Mouse (Mus musculus): ENCODE results near the gene Immp2l. TPM values are rescaled to one million over a fixed set of nuclear protein-coding genes. Genes with fewer than 3 reads are reported as not detected.

Gene Immp2l
- polyA plus RNA-seq, 1 experiment, result 2.8 TPM

- 72% methylated on average over 7 of the region's 7 CpGs for WGBS
- Histone ChIP-seq H3K4me3 (ENCODE audit: low read depth, low read length) (no peak overlapping the region), H3K4me1 (ENCODE audit: control insufficient read depth, insufficient read depth, insufficient read length, low read length) (no peaks in the 10 kb centered on the region), H3K36me3 (ENCODE audit: control insufficient read depth, insufficient read depth, low read length) (no peaks in the 10 kb centered on the region), H3K27me3 (ENCODE audit: control insufficient read depth, insufficient read depth, low read length) (no peaks in the 10 kb centered on the region), H3K27ac (ENCODE audit: insufficient read depth, low read depth, low read length) (no peak overlapping the region)
- no peak for TF ChIP-seq POLR2A (IDR thresholded peaks at IDR 0.05; ENCODE audit: low read depth, low read length)
- TF ChIP-seq CTCF (IDR thresholded peaks at IDR 0.05; ENCODE audit: extremely low read depth, insufficient read length, insufficient replicate concordance, low read depth, low read length), result no peak
Measured at GRCm38 (mm10) chr12:41330988-41331671, 307.2 kb downstream of the Immp2l start.

- WGBS, result 85% methylated on average over 4 of the region's 4 CpGs
- Histone ChIP-seq H3K36me3 (ENCODE audit: control insufficient read depth, insufficient read depth, low read length) (no peaks in the 10 kb centered on the region), H3K4me3 (ENCODE audit: low read depth, low read length) (no peak overlapping the region), H3K4me1 (ENCODE audit: control insufficient read depth, insufficient read depth, insufficient read length, low read length) (no peaks in the 10 kb centered on the region), H3K27ac (ENCODE audit: insufficient read depth, low read depth, low read length) (no peak overlapping the region), H3K27me3 (ENCODE audit: control insufficient read depth, insufficient read depth, low read length) (no peaks in the 10 kb centered on the region)
- TF ChIP-seq POLR2A (IDR thresholded peaks at IDR 0.05; ENCODE audit: low read depth, low read length) (no peak), CTCF (IDR thresholded peaks at IDR 0.05; ENCODE audit: extremely low read depth, insufficient read length, insufficient replicate concordance, low read depth, low read length) (no peak)
Measured at GRCm38 (mm10) chr12:41345621-41346020, 321.7 kb downstream of the Immp2l start.

- Histone ChIP-seq H3K27me3 (ENCODE audit: control insufficient read depth, insufficient read depth, low read length) (no peaks in the 10 kb centered on the region), H3K4me1 (ENCODE audit: control insufficient read depth, insufficient read depth, insufficient read length, low read length) (no peaks in the 10 kb centered on the region), H3K36me3 (ENCODE audit: control insufficient read depth, insufficient read depth, low read length) (no peaks in the 10 kb centered on the region), H3K4me3 (ENCODE audit: low read depth, low read length) (no peak overlapping the region), H3K27ac (ENCODE audit: insufficient read depth, low read depth, low read length) (no peak overlapping the region)
- TF ChIP-seq CTCF (IDR thresholded peaks at IDR 0.05; ENCODE audit: extremely low read depth, insufficient read length, insufficient replicate concordance, low read depth, low read length) (no peak), POLR2A (IDR thresholded peaks at IDR 0.05; ENCODE audit: low read depth, low read length) (no peak)
- 89% methylated on average over 2 of the region's 2 CpGs for WGBS
Measured at GRCm38 (mm10) chr12:41347494-41347893, 323.6 kb downstream of the Immp2l start.

- WGBS, result 33% methylated on average over 2 of the region's 2 CpGs
- TF ChIP-seq POLR2A (IDR thresholded peaks at IDR 0.05; ENCODE audit: low read depth, low read length), result no peak
- no peak for TF ChIP-seq CTCF (IDR thresholded peaks at IDR 0.05; ENCODE audit: extremely low read depth, insufficient read length, insufficient replicate concordance, low read depth, low read length)
- Histone ChIP-seq H3K4me3 (ENCODE audit: low read depth, low read length) (no peak overlapping the region), H3K36me3 (ENCODE audit: control insufficient read depth, insufficient read depth, low read length) (no peaks in the 10 kb centered on the region), H3K27ac (ENCODE audit: insufficient read depth, low read depth, low read length) (no peak overlapping the region), H3K27me3 (ENCODE audit: control insufficient read depth, insufficient read depth, low read length) (no peaks in the 10 kb centered on the region), H3K4me1 (ENCODE audit: control insufficient read depth, insufficient read depth, insufficient read length, low read length) (no peaks in the 10 kb centered on the region)
Measured at GRCm38 (mm10) chr12:41349386-41349785, 325.5 kb downstream of the Immp2l start.

- no peak overlapping the region for H3K4me3 ChIP-seq (ENCODE audit: low read depth, low read length)
- no peaks in the 10 kb centered on the region for H3K36me3 ChIP-seq (ENCODE audit: control insufficient read depth, insufficient read depth, low read length)
- H3K27me3 ChIP-seq (ENCODE audit: control insufficient read depth, insufficient read depth, low read length), result no peaks in the 10 kb centered on the region
- 36% methylated on average over 2 of the region's 2 CpGs for WGBS
- H3K27ac ChIP-seq (ENCODE audit: insufficient read depth, low read depth, low read length), result no peak overlapping the region
- no peaks in the 10 kb centered on the region for H3K4me1 ChIP-seq (ENCODE audit: control insufficient read depth, insufficient read depth, insufficient read length, low read length)
- TF ChIP-seq CTCF (IDR thresholded peaks at IDR 0.05; ENCODE audit: extremely low read depth, insufficient read length, insufficient replicate concordance, low read depth, low read length) (no peak), POLR2A (IDR thresholded peaks at IDR 0.05; ENCODE audit: low read depth, low read length) (no peak)
Measured at GRCm38 (mm10) chr12:41349814-41350213, 325.9 kb downstream of the Immp2l start.

GRCm38 (mm10) chr12:41351275-41351674 lies 327.4 kb downstream of the Immp2l start:
- H3K27ac ChIP-seq (ENCODE audit: insufficient read depth, low read depth, low read length), result no peak overlapping the region
- H3K36me3 ChIP-seq (ENCODE audit: control insufficient read depth, insufficient read depth, low read length), result no peaks in the 10 kb centered on the region
- WGBS, result 47% methylated on average over 2 of the region's 2 CpGs
- H3K4me1 ChIP-seq (ENCODE audit: control insufficient read depth, insufficient read depth, insufficient read length, low read length), result no peaks in the 10 kb centered on the region
- TF ChIP-seq POLR2A (IDR thresholded peaks at IDR 0.05; ENCODE audit: low read depth, low read length), result no peak
- TF ChIP-seq CTCF (IDR thresholded peaks at IDR 0.05; ENCODE audit: extremely low read depth, insufficient read length, insufficient replicate concordance, low read depth, low read length), result no peak
- no peak overlapping the region for H3K4me3 ChIP-seq (ENCODE audit: low read depth, low read length)
- no peaks in the 10 kb centered on the region for H3K27me3 ChIP-seq (ENCODE audit: control insufficient read depth, insufficient read depth, low read length)

GRCm38 (mm10) chr12:41354857-41355256 lies 331.0 kb downstream of the Immp2l start:
- no peak overlapping the region for H3K27ac ChIP-seq (ENCODE audit: insufficient read depth, low read depth, low read length)
- no peak overlapping the region for H3K4me3 ChIP-seq (ENCODE audit: low read depth, low read length)
- 78% methylated on average over 1 of the region's 1 CpGs for WGBS
- no peaks in the 10 kb centered on the region for H3K36me3 ChIP-seq (ENCODE audit: control insufficient read depth, insufficient read depth, low read length)
- H3K4me1 ChIP-seq (ENCODE audit: control insufficient read depth, insufficient read depth, insufficient read length, low read length), result no peaks in the 10 kb centered on the region
- no peak for TF ChIP-seq POLR2A (IDR thresholded peaks at IDR 0.05; ENCODE audit: low read depth, low read length)
- TF ChIP-seq CTCF (IDR thresholded peaks at IDR 0.05; ENCODE audit: extremely low read depth, insufficient read length, insufficient replicate concordance, low read depth, low read length), result no peak
- no peaks in the 10 kb centered on the region for H3K27me3 ChIP-seq (ENCODE audit: control insufficient read depth, insufficient read depth, low read length)

Data from small intestine, adult 2 months (tissue).